Mouse (Mus musculus) G1E (cell line): ENCODE measurements at regions not wholly inside any gene's neighbourhood (a gene's known extent, or its start where the extent isn't known, plus 50 kb on each side); places are given as distances from the start of the nearest gene placed in this dataset.

Experiments
- ATAC-seq: 2 replicates; pipeline ENCODE4 v1.8.0; 2016; ENCODE audit warnings: mild to moderate bottlenecking; ENCODE audit not compliant: insufficient number of reproducible peaks, poor library complexity, low FRiP score, severe bottlenecking; ENCODE audit errors: extremely low read depth
- DNase-seq: peaks from one replicate; pipeline ENCODE4 v3.0.0; 2012; ENCODE audit warnings: low spot score
- H3K27me3 ChIP-seq: 2 replicates; pipeline ENCODE4 v1.6.1; 2012; ENCODE audit warnings: mild to moderate bottlenecking, low read length, inconsistent platforms; ENCODE audit not compliant: insufficient read depth
- H3K36me3 ChIP-seq: replicated peaks from 2 replicates; pipeline ENCODE3; 2012; ENCODE audit warnings: mild to moderate bottlenecking, inconsistent platforms
- H3K4me1 ChIP-seq: 2 replicates; pipeline ENCODE4 v1.6.1; 2012; ENCODE audit warnings: low read depth, low read length, inconsistent platforms, mixed read lengths; ENCODE audit not compliant: insufficient read depth
- H3K4me3 ChIP-seq: 2 replicates; pipeline ENCODE4 v1.5.1; 2012; ENCODE audit warnings: low read depth, mild to moderate bottlenecking, inconsistent platforms, low read length, moderate library complexity, mixed read lengths
- H3K9me3 ChIP-seq: replicated peaks from 2 replicates; pipeline ENCODE4 v1.6.1; 2012; ENCODE audit warnings: inconsistent platforms
- CTCF ChIP-seq: IDR thresholded peaks from 2 replicates; pipeline ENCODE4 v1.5.1; 2012; ENCODE audit warnings: low read depth, low read length, inconsistent platforms, mixed read lengths
- GATA1 ChIP-seq: IDR thresholded peaks from 2 replicates; pipeline ENCODE4 v1.6.1; 2012; ENCODE audit warnings: borderline replicate concordance, low read length, inconsistent platforms, mixed read lengths
- GATA2 ChIP-seq: IDR thresholded peaks from 2 replicates; pipeline ENCODE4 v1.6.1; 2012; ENCODE audit warnings: low read depth, low read length, inconsistent platforms, borderline replicate concordance
- POLR2AphosphoS5 ChIP-seq: IDR thresholded peaks from 2 replicates; pipeline ENCODE4 v1.6.1; 2012; ENCODE audit warnings: low read depth, low read length, inconsistent platforms; ENCODE audit not compliant: insufficient replicate concordance
- TAL1 ChIP-seq: conservative IDR thresholded peaks from 2 replicates; pipeline ENCODE4 v1.6.1; 2012; ENCODE audit warnings: low read depth, low read length, inconsistent platforms, mixed read lengths

- no peak for ATAC-seq
- no peaks in the 10 kb centered on the region for H3K36me3 ChIP-seq
- no peaks in the 10 kb centered on the region; the same call in 1 of the 2 replicates for H3K9me3 ChIP-seq
- no peaks in the 10 kb centered on the region for H3K27me3 ChIP-seq
- no peaks in the 10 kb centered on the region for H3K4me1 ChIP-seq
- no peak for DNase-seq
- TF ChIP-seq TAL1 (no peak), CTCF (no peak), GATA1 (no peak), POLR2AphosphoS5 (no peak), GATA2 (no peak)
- H3K4me3 ChIP-seq = no peak overlapping the region
These were observed 470.6 kb downstream of the Kctd12 start for GRCm38 (mm10) chr14:102511691-102512383.

- Histone ChIP-seq H3K4me1 (no peaks in the 10 kb centered on the region), H3K36me3 (no peaks in the 10 kb centered on the region), H3K9me3 (no peaks in the 10 kb centered on the region; the same call in 1 of the 2 replicates), H3K27me3 (no peaks in the 10 kb centered on the region), H3K4me3 (no peak overlapping the region)
- peak; percentile 26; the same call in 1 of the 2 replicates for TF ChIP-seq CTCF
- TF ChIP-seq POLR2AphosphoS5 = no peak
- TF ChIP-seq GATA2 = no peak
- no peak for DNase-seq
- no peak for ATAC-seq
These were observed 472.1 kb downstream of the Kctd12 start for GRCm38 (mm10) chr14:102510387-102510786.

- H3K36me3 ChIP-seq = no peaks in the 10 kb centered on the region
- DNase-seq (no peak), ATAC-seq (no peak)
- TF ChIP-seq GATA1 (no peak), POLR2AphosphoS5 (no peak), CTCF (no peak), TAL1 (no peak)
- H3K4me1 ChIP-seq = no peaks in the 10 kb centered on the region
- H3K27me3 ChIP-seq = no peaks in the 10 kb centered on the region
- no peaks in the 10 kb centered on the region; the same call in 1 of the 2 replicates for H3K9me3 ChIP-seq
- no peak overlapping the region for H3K4me3 ChIP-seq
These were observed 476.6 kb downstream of the Kctd12 start for GRCm38 (mm10) chr14:102505696-102506321.

- no peak for TF ChIP-seq TAL1
- TF ChIP-seq CTCF = no peak
- no peak for TF ChIP-seq GATA2
- no peak for TF ChIP-seq GATA1
- no peak for TF ChIP-seq POLR2AphosphoS5
- Histone ChIP-seq H3K4me1 (no peaks in the 10 kb centered on the region), H3K4me3 (no peak overlapping the region), H3K36me3 (no peaks in the 10 kb centered on the region), H3K9me3 (peaks cover 19% of the 10 kb centered on the region), H3K27me3 (no peaks in the 10 kb centered on the region)
- ATAC-seq (no peak), DNase-seq (no peak)
These were observed 485.3 kb downstream of the Kctd12 start for GRCm38 (mm10) chr14:102497179-102497578.

GRCm38 (mm10) chr14:102492376-102492775 is 490.1 kb downstream of the Kctd12 start:
- no peak overlapping the region for H3K4me3 ChIP-seq
- ATAC-seq (no peak), DNase-seq (no peak)
- no peaks in the 10 kb centered on the region for H3K4me1 ChIP-seq
- no peaks in the 10 kb centered on the region for H3K27me3 ChIP-seq
- H3K36me3 ChIP-seq = no peaks in the 10 kb centered on the region
- peaks cover 19% of the 10 kb centered on the region for H3K9me3 ChIP-seq
- TF ChIP-seq CTCF (no peak), POLR2AphosphoS5 (no peak)

GRCm38 (mm10) chr14:102491205-102491604 is 491.2 kb downstream of the Kctd12 start:
- TF ChIP-seq TAL1 (no peak), GATA1 (no peak), CTCF (no peak), GATA2 (no peak), POLR2AphosphoS5 (no peak)
- Histone ChIP-seq H3K4me1 (no peaks in the 10 kb centered on the region), H3K36me3 (no peaks in the 10 kb centered on the region), H3K4me3 (no peak overlapping the region), H3K27me3 (no peaks in the 10 kb centered on the region), H3K9me3 (peaks cover 13% of the 10 kb centered on the region)
- DNase-seq (no peak), ATAC-seq (no peak)
